13 mouse cellular contexts compared by ENCODE assay signal in genomic region chr11:101878696-101879095, GRCm38 (mm10). TPM values are rescaled to one million over a fixed set of nuclear protein-coding genes. Genes with fewer than 3 reads are reported as not detected.
DNase-seq lines count a peak whose midpoint lies in the region.
"Had no signal": no experiment of that assay in that cellular context is flagged by ENCODE, and none has a peak within 500 bp of the region (broad histone marks: within the 10 kb centered on the region; RNA-seq: fewer than 3 reads in every experiment).

No protein-coding gene starts in this region.

- DNase-seq in heart, adult 11 months: peak; percentile 90
- DNase-seq in heart, adult 9 months (ENCODE audit: low spot score in 2 of 2): no peak
- DNase-seq in MN1 (ENCODE audit: low spot score) (peak; percentile 46), liver (peak; percentile 34)
- DNase-seq in lung, postnatal 10 days: peak; percentile 70
- no peak for DNase-seq in right cerebral cortex, adult 2 months (ENCODE audit: low spot score in 2 of 2)
- DNase-seq in embryo, embryonic 10 days (ENCODE audit: low spot score): no peak
- no peak for DNase-seq in heart, postnatal 25 days (ENCODE audit: low spot score)
- DNase-seq: adrenal gland, adult 8-10 months; cerebellum, adult 11-12 months; layer of hippocampus, adult 9-11 months; right cerebral cortex, postnatal 4 days; thymus, adult 2 months had no signal

- intact Hi-C loops in heart, postnatal 25 days (cut with DNase I): loop anchor here (2.0 kb wide), 1 partner anchor 26 kb away; no protein-coding TSS in a partner anchor

RNA-seq across cellular contexts. Expression of gene Meox1, which starts 15.5 kb away (rescaled TPM):
- total RNA-seq in heart, postnatal 25 days (2021): 1 to 10 TPM; 7.8 to 9.9 TPM

Comparison
In these comparisons a context has a peak if more than half of its experiments do, and no peak if none do; other contexts are left out.
1. DNase-seq: peak in heart, adult 11 months (single experiment), MN1 (single experiment), liver (single experiment) and lung, postnatal 10 days (single experiment); none in heart, adult 9 months (0 of 2), right cerebral cortex, adult 2 months (0 of 2), embryo, embryonic 10 days (single experiment) and heart, postnatal 25 days (single experiment).